Mouse (Mus musculus) lung, postnatal 4 days (tissue): ENCODE results near the gene Tnfrsf1b.

Experiments
- DNase-seq, 2 experiments: peaks; one replicate each; pipeline ENCODE4 v3.0.0; 2021

Tnfrsf1b gene

GRCm38 (mm10) chr4:145246173-145247011 lies at the start of gene Tnfrsf1b:
TSS of gene Tnfrsf1b (minus strand) at chr4:145246870.
- peak; percentile 66 to 71 for DNase-seq

DNA sequence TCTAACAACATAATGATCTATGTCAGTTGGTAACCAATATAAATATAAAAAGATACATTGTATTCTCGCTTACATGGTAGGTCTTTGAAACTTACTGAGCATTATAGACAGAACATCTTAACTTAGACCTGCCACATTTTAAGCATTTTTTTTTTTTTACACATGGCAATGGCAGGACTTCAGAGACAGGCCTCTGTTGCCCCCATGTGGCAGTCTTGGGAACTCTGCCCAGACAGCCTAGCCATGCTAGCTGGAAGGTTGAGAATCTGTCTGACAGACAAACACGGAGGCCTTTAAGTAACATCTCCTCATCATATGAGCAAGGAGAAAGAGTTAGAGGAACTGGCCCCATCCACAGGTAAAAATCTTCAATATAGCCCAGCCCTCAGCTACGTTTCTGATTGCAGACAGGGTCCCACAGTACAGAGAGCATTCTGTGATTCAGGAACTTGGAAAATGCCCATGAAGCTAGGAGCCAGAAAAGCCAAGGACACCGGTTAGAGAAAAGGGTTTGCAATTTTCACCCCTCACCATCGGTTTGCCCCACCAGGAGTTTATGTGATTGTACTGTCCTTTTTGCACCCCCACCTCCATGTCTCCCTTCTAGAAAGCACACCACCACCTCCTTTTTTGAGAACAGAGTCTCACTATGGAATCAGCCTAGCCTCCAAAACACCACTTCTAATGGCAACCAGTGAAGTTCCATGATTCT lies 49.1 kb upstream of the Tnfrsf1b start:
- DNase-seq: peak; percentile 61 to 79

DNA sequence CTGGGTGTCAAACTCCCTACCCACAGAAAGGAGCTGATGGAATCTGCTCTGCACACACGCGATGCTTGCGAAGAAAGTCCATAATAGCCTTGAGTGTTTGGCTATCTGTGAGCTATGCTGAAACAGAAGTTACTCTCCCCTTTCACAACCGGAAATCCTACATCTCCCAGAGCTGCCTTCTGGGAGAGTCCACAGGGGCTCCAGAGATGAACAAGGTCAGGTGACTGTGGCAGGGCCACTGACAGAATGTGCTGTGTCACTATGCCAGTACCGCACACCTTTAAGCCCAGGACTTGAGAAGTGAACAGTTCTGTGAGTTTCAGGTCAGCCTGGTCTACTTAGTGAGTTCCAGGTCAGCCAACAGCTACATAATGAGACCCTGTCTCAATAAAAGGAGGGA lies 47.9 kb upstream of the Tnfrsf1b start:
- DNase-seq: no peak

DNA sequence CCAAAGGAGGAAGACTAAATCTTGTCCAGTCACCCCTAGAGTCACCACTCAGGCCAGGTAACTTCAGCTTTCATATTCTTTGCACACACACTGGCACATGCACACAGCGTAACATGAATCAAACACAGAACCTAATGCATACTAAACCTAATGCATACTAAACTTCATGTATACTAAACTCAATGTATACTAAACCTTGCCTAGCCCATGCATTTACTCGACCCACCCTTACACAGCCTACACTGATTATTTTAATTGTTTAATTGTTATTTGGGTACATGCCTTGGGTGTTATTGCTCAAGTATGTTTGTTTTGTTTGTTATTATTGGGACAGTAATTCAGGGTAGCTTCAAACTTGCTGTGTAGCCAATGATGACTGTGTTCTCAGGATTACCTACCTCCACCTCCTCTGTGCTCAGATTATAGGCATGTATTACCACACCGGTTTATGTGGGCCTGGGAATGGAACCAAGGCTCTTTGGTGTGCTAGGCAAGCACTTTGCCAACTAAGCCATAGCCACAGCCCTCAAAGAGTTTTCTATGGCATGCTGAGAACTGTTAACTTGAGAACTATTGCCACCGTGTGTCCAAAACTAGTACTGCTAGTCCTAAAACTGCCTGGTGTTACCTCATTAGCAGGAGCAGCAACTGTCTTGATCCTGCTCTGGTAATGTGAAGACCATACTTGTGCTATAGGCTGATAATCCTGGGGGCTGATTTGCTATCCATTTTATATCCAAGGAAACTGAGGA lies 39.9 kb upstream of the Tnfrsf1b start:
- DNase-seq: peak in 1 of 2 experiments; percentile 81

DNA sequence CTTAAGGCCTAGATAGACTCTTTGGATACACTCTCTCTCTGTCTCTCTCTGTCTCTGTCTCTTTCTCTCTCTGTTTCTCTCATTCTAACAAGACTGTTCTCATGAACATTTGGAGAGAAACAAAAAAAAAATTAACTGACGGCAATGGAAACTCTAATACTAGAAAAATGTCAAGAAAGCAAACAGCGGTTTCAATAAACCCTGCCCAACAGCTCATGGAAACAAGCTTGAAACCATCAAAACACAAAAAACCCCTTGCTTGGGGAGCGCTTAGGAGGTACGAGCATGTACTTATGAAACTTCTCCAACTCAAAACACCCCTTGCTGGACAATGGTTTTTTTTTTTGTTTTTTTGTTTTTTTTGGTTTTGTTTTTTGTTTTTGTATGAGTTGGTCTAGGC lies 38.0 kb upstream of the Tnfrsf1b start:
- DNase-seq: no peak

DNA sequence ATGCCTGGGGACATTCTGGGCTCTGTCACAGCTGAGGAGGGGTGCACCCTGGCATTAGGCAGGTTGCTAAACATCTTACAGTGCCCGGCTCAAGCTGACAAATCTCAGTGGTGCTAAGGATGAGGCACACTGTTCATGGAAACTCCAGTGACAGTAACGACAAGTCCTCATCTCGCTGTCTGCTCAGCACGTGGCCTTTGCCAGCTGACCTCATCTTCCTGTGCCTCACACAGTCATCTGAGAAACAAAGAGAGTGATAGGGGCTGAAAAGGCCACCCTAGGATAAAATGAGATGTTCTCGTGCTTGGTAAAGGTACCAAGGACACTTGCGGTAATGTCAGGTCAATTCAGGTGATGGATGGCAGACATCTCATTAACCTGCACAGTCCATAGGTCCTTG lies 36.8 kb upstream of the Tnfrsf1b start:
- DNase-seq: no peak

- DNase-seq: peak in 1 of 2 experiments; percentile 32
These were observed 34.3 kb upstream of the Tnfrsf1b start for GRCm38 (mm10) chr4:145280966-145281365.

- DNase-seq: peak in 1 of 2 experiments; percentile 32
These were observed 32.2 kb upstream of the Tnfrsf1b start for GRCm38 (mm10) chr4:145278724-145279370.

GRCm38 (mm10) chr4:145278231-145278630 lies 31.6 kb upstream of the Tnfrsf1b start:
- DNase-seq: no peak

GRCm38 (mm10) chr4:145276368-145277249 lies 29.9 kb upstream of the Tnfrsf1b start:
- peak in 1 of 2 experiments; percentile 19 for DNase-seq

GRCm38 (mm10) chr4:145274887-145275286 lies 28.2 kb upstream of the Tnfrsf1b start:
- DNase-seq: no peak

DNA sequence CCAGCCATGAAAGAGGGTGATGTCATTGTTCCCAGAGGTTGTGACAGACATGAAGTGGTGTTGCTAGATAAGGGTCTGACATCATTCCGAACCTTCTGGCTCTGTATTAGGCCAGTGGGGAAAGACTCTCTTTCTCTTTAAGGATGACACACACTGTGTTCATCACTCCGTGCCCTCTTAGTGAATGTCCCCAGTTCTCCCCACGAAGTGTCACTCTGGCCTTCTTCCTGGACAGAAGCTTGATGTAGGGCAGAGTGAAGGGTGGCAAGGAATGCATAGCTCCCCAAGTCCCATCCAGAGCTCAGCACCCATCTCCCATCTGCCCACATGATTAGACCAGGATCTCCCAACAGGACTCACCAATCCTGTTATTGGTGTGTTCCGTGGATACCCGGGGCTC lies 27.3 kb upstream of the Tnfrsf1b start:
- DNase-seq: no peak

GRCm38 (mm10) chr4:145272763-145273162 lies 26.1 kb upstream of the Tnfrsf1b start:
- DNase-seq: peak in 1 of 2 experiments; percentile 27

GRCm38 (mm10) chr4:145271634-145272033 lies 25.0 kb upstream of the Tnfrsf1b start:
- no peak for DNase-seq

- peak; percentile 59 to 61 for DNase-seq
These were observed 23.5 kb upstream of the Tnfrsf1b start for GRCm38 (mm10) chr4:145270136-145270535.

DNA sequence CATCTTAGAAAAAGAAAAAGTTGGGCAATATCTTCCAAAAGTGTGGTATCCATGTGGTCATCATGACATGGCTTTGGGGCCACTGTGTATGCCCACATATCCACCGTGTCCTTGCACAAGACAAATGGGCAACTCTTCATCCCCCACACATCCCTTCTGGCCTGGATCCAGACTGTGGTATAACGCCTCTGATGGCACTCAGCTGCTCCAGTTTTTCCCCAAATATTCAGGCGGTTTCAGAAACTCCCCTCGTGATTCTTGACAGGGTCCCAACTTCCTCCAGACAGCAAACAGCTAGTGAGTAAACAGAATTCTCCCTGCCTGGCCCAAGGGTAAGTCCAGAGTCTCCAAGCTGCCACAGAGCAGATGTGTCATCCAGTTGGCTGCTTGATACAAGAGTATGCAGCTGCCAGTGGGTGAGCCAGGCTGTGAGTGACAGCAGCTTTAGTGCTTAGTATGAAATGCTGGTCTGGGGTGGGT lies 21.0 kb upstream of the Tnfrsf1b start:
- DNase-seq: peak; percentile 66 to 73

DNA sequence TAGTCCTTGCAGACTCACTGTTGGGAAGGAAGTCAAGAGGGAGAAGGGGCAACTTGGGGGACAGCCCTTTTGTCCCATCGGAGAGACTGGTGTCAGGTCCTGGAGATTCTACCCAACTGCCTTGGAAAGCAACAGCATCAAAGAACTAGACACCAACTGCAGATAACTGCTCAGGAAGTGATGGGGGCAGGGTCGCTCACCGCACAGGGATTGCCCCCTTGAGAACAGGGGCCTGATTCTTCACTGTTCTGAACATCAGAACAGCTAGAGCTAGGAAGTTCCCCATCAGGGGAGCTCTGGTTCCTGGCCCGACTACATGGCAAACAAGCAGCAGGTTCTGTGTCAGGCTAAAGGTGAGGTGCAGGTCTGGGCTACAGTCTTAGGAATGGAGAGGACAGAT lies 19.8 kb upstream of the Tnfrsf1b start:
- no peak for DNase-seq

GRCm38 (mm10) chr4:145264761-145265160 lies 18.1 kb upstream of the Tnfrsf1b start:
- no peak for DNase-seq

DNA sequence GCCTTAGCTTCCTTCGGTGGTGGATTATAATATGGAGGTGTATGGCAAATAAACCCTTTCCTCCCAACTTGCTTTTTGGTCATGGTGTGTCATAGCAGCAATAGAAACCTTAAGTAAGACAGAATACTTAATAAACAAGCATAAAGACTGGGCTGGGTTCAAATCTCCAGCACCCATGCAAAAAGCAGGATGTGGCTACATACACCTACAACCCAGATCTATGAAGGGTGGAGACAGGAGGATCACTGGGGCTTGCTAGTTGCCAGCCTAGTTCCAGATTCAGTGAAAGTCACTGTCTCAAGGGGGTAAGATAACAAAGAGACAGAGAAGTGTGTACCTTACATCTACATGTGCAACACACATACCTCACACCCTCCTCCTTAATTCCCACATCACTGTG lies 16.9 kb upstream of the Tnfrsf1b start:
- DNase-seq: no peak

GRCm38 (mm10) chr4:145260802-145261201 lies 14.1 kb upstream of the Tnfrsf1b start:
- DNase-seq: no peak

DNA sequence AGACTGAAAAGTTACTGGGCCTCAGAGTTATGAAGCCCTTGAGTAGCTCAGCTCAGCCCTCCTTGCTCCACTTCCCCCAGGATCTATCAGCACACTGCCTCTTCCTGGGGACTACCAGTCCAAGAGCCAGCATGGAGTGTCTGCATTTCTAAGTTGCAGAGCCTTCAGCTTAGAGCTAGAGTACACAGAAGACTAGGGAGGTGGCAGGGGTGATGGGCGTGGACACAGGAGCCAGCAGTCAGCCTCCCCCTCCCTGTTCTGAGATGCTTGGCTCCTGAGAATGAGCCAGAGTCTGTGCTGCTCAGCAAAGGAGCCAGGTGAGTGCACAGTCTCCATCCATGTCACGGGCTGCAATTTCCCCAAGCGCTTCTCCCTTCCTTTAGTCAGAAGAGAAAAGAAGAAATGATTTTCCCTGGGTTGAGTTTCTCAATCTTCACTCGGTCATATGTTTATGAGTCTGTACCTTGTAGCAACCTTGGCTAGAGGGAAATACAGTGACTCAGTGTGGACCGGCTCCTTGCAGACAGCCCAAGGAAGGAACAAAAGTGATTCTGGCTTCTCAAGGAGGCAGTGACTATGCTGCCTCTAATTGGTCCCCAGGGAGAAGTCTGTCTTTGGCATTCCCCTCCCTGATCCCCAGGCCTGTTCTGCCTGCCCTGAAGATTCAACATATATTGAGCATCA lies 11.2 kb upstream of the Tnfrsf1b start:
- DNase-seq: no peak
